Mouse (Mus musculus) sigmoid colon, adult 10 weeks (tissue): ENCODE measurements around the gene Nlrp9a. TPM values are rescaled to one million over a fixed set of nuclear protein-coding genes. Genes with fewer than 3 reads are reported as not detected.

Experiments used
- polyA plus RNA-seq: library from polyadenylated mRNA; stranded (reverse); fragments of 350-450 nt; fragmentation: Illumina TruSeq; extraction: RNeasy Lipid Tissue Mini Kit (QIAGEN cat#74804); gene quantifications from one replicate; pipeline ENCODE4 v1.2.3, GENCODE M21; 2014; ENCODE audit warnings: low read depth, low replicate concordance

Gene Nlrp9a
- not detected for polyA plus RNA-seq

DNA sequence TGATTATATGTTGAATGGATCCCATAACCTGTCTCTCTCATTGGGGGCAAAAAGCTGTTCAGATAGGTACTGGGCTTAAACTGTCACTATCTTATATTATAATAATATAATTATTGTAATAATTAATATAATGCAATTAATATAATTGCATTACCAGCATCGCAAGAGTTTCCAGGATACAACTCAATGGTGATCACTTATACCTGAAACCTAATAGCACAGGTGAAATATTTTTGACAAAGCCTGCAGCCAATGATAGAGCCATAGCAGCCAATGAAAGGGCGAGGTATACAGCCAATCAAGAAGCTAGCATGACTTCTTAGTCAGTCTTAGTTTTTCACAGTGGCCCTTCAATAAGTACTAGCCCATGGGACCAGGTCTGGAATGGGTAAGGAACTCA lies at the start of gene Nlrp9a:
TSS of gene Nlrp9a (plus strand) at position 301 of the 400 bp plus-strand sequence.

DNA sequence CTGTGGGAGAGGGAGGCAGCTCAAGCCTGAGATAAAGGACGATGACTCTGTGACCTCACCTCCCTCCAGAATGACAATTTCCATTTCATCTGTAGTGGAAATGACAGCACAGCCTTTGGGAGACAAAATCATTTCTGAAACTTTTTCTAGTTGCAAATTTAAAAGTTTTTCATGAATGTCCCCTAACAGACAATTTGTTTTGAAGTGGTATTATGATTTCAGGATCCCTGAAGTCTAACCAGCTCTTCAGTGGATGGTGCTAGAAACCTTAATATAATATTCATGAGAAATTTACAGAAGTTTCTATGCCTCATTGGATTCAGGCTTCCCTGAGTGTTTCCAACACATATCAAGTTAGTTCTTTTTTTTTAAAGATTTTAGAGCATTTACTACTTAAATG lies 83.5 kb downstream of the Nlrp9a start, which contains the start of gene Vmn1r185:
TSS of gene Vmn1r185 (minus strand) at position 101 of the 400 bp plus-strand sequence.

Other genes with a start within 250 kb of the Nlrp9a start
- gene Cyp2a4, start 227.9 kb upstream of the Nlrp9a start, polyA plus RNA-seq, result not detected
- gene Nlrp9c, start 131.3 kb upstream of the Nlrp9a start, polyA plus RNA-seq, result not detected
- not detected for gene Nlrp4a, start 99.9 kb upstream of the Nlrp9a start, polyA plus RNA-seq
- not detected for gene Vmn1r185, start 83.4 kb downstream of the Nlrp9a start, polyA plus RNA-seq
- not detected for gene Cyp2b23, start 151.4 kb downstream of the Nlrp9a start, polyA plus RNA-seq
- not detected for gene Cyp2b19, start 222.1 kb downstream of the Nlrp9a start, polyA plus RNA-seq